Mouse (Mus musculus) thymus, postnatal 14 days (tissue): ENCODE measurements around the gene Ccdc162.
A peak's percentile ranks its signal among the peaks of the same experiment; 100 is the strongest.

ENCODE experiments used
- DNase-seq: peaks from one replicate; pipeline ENCODE4 v3.0.0; 2021

The Ccdc162 gene

DNA sequence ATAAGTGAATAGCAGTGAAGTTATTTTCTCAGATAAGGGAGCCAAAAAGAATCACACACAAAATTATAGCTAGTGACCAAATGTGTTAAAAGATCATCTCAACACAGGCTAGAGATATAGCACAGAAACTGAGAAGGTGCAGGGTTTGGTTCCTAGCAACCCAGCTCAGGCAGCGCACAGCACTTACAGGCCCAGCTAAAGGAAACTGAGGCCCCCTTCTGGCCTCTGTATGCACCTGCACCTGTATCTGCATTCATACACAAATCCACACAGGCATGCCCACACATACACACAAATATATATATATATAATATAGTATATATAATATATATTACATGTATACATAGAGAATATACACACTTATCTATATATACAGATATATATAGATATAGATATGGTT is 84.4 kb downstream of the Ccdc162 start:
- no peak for DNase-seq

DNA sequence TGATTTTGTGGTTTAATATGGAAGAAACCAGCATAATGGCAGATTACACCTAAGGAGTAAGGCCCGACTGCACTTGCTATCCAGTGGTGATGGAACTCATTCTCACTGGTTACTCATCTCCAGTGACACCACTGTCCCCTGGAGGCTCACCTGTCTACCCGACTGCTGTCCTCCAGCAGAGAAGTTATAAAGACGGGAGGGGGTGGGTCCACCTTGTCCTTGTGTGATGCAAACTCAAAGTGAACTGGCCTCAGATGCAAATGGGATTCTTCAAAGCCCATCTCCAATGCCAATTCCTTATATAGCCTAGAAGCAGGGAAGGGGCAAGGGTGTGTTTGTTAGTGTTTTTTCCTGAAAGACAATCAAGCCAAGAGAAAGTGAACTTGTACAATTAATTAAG is 89.4 kb downstream of the Ccdc162 start:
- no peak for DNase-seq

- DNase-seq: peak; percentile 69
Observed at GRCm38 (mm10) chr10:41619988-41620387, 96.4 kb downstream of the Ccdc162 start.

- peak; percentile 73 for DNase-seq
Observed at GRCm38 (mm10) chr10:41615487-41615886, 100.9 kb downstream of the Ccdc162 start.

DNA sequence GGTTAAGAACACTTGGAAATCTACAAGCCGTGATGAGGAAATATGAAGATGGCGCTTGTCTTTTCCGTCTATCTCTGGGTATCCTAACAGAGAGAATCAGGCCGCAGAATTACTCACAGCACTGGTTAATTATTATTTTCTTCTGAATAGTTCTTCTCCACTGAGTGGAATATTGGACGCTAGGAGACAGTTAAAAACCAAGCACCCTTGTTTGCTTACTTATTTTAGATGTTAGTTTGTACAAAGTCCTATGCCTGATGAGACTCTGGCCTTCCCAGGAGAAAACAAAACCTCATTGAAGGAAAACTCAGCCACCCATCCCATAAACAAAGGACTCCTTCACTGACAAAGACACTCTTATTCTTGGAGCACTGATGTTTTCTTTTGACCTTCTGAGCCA is 104.5 kb downstream of the Ccdc162 start:
- no peak for DNase-seq

DNA sequence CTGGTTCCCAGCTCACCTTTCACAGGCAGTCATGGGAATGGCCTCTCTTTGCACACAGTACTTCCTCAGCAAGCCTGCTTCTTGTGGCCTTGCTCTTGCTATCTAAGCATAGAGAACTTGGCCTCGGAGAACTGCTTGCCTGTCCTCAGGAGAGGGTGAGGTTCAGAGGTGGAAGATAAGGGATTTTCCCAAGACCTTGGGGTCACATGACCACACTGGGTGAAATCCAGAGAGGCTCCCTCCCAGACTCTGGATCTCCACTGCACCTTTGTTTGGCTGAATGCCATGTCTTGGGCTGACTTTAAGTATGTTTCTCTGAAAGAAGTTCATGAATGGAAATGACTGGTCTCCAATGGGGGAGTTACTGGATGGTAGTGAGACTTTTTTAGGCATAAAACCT is 107.0 kb downstream of the Ccdc162 start:
- DNase-seq: no peak

DNA sequence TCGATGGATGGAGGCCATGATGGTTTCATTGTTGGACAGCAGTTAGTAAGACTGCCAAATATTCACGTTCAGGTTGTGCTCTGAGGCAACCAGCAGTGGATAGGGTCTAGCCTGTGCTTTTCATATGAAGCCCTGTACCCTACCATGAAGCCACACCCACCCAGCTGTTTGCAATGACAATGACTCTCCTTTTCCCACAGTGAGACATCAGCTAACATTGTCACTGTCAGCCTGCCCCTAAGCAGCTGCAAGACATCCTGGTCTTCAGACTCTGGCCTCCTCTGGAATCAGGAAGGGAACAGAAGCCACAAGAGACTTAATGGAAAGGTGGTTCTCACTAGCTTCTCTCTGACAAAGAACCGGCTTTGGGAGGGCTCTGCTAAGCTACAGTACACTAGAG is 107.9 kb downstream of the Ccdc162 start:
- no peak for DNase-seq

DNA sequence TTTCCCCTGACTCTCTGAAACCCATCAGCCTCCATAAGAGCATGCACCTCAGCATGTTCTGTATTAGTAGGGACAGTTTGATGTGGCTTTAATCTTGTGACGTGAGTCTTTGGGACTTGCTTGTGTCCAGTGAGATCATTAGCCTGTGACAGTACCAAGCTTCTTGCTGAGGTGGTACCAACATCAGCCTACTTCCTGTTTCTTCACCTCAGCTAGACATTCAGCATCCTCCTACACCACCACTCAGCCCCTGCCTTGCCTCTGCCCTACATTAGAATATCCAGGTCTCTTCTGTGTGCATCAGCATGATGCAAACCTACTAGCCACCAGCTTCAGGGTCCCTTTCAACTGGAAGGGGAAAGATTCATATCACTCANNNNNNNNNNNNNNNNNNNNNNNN is 113.8 kb downstream of the Ccdc162 start:
- DNase-seq: peak; percentile 50

DNA sequence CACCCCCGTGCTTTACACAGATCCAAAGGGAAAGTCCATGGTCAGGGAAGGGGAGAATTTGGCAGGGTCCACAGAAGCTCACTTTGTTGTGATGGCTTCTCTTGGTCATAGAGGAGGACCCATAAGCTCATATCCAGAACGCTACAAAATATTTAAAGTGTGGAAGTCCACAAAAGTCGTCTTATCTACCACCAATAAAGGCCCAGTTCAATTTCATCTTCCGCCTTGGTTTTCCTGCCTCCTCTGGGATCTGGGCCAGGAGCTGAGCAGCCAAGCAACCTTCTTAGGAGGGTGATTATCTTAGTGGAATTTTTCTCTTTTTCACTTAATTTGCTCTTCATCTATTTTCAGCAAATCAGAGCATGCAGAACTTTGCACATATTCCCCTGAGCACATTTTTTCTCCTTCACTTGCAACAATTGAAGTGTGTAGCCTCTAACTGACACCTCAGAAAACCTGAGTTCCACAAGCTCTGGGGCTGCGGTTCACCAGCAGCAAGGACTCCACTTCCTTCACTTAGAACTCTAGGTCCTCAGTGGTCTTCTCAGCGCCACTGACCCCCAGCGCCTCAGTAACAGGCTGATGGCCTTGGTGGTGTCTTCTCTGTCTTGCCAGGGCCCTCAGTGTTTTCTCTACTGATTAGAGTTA is 114.4 kb downstream of the Ccdc162 start:
- no peak for DNase-seq

GRCm38 (mm10) chr10:41601302-41601701 is 115.1 kb downstream of the Ccdc162 start:
- DNase-seq: no peak

DNA sequence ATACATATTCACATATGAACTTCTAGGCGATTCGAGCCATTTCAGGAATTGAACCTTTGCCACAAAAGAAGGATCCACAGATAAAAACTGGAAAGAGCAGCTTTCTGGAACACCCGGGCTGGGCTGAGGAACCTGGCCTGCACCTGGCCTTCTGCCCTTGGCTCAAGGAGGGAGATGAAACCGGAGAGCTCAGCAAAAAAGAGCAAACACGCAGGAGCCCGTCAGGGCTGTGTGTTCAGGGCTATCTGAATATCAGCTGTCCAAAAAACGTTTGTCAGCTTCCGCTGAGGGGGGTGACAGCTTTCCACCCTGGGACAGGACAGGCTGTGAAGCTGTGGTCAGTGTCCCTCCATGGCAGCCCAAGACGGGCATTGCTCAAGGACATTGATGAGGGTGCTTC is 117.4 kb downstream of the Ccdc162 start:
- no peak for DNase-seq

DNA sequence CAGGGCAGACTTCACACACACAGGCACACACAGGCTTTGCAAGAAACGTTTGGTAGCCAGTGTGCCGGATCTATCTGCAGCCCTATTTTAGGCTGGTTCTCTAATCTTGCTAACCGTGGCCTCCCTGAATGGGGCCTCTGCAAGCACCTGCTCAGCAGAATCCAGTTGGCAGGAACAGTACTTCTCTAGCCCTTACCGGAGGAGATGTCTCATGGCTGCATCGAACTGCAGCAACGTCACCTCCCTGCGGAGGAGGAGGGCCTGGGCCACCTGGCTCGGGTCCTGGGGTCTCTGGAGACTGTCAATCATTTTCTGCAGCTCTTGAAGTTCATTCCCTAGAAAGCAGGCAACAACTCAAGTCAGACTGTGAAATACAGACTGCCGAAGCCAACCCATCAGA is 118.2 kb downstream of the Ccdc162 start:
- DNase-seq: peak; percentile 84

GRCm38 (mm10) chr10:41595550-41595949 is 120.9 kb downstream of the Ccdc162 start:
- peak; percentile 76 for DNase-seq

DNA sequence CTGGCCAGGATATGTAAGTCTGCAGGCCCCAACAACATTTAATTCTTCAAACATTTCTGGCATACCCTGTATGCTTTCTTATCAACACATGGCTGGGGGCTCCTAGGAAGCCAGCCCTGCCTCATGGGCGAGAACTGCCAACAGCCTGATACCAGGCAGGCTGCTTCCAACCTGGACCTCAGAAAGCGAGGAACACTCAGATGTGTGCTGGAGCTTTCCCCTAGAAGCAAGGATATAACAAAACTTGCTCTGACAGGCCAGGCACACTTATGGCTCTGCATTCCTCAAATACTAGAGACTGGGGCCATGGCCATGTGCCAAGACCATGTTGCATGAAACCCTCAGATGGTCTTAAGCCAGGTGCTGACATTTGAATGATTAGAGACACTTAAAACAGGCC is 121.5 kb downstream of the Ccdc162 start:
- no peak for DNase-seq

DNA sequence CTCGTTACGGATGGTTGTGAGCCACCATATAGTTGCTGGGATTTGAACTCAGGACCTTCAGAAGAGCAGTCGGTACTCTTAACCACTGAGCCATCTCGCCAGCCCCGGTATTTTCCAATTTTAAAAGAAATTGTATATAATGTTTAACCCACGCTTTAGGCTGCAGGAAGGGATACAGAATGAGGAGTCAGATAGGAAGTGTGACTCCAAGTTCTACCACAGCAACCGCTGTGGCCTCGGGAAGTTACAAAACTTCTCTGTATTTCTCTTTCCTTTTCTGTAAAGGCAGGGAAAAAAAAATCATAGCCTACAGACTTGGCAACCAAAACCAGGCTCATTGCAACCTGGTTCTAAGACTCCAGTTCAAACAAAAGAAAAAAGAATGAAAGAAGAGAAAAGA is 122.0 kb downstream of the Ccdc162 start:
- no peak for DNase-seq

GRCm38 (mm10) chr10:41588616-41589015 is 127.8 kb downstream of the Ccdc162 start:
- DNase-seq: no peak

DNA sequence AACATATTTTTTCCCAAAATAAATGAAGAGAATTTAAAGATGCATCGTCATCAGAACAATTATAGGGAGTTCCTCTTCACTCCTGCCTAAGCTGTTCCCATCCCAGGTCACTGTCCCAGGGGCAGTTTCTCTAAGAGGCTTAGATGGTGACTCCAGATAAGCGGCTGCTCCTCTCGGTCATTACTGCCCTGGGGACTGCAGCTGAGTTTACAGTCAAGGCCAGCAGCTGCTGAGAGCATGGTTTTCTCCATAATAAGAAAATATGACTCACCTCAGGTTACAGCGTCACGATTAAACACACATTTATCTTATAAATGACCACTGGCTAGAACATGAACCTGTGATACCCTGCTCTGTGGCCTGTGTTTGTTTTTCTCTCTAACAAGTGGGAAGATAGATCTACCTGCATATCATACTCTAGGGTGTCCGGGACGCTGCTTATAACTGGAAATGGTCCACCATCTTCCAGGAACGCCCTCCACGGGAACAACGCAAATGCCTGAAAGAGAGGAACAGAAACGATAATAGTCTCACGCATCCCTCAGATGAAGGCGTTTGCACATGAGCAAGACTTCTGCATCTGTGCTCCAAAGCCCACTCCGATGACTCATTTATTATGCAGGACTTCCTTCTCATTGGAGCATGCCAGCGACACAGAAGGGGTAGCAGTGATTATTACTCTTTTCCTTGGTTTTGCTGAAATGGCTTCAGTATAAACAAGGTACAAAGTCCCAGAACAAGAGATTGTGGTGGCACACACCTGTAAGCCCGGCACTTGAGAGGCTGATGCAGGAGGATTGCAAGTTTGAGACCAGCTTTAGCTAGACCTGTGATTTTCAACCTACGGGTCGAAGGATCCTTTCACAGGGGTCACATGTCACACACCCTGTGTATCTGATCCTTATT is 129.2 kb downstream of the Ccdc162 start:
- no peak for DNase-seq

GRCm38 (mm10) chr10:41583383-41583782 is 133.1 kb downstream of the Ccdc162 start:
- DNase-seq: no peak

- peak; percentile 66 for DNase-seq
Observed at GRCm38 (mm10) chr10:41582901-41583361, 133.5 kb downstream of the Ccdc162 start.

DNA sequence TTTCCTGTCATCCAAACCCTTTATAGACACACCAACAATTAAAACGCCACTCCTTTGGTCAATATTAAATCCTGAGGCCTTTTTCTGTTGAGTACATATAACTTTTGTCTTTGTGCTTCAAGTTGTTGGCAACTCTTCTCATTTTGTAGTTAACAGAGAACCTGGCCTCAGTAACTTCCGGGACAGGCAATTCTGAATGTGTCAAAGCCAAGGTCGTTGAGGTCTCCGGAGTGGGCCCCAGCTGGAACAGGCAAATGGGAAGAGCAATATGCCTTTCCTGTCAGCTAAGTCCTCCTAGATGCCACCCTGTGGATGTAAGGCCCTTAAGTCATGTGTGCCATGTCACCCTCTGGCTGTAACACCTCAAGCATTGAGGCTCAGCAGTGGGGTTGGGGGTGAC is 136.0 kb downstream of the Ccdc162 start:
- no peak for DNase-seq

- no peak for DNase-seq
Observed at GRCm38 (mm10) chr10:41578541-41578940, 137.9 kb downstream of the Ccdc162 start.

DNA sequence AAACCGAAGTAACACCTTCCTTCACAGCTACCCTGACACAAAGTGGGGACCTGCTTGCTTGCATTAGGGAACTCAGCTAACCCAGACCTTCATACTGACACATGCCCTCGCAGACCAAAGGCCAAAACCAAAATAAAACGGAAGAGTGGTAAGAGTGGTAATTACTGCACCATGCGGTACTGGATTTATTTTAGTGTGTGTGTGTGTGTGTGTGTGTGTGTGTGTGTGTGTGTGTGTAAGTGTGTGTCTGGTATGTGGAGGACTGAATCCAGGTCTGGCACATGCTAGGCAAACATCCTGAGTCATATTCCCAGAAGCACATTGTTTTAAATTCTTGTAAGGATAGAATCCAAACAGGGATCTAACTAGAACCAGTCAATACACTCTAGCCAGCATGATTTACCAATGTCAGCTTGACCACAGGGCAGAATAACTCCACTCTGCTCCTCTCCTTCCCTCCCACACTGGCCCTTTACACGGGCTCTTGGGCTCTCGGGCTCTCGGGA is 140.1 kb downstream of the Ccdc162 start:
- no peak for DNase-seq

GRCm38 (mm10) chr10:41575451-41576327 is 140.7 kb downstream of the Ccdc162 start:
- peak; percentile 64 for DNase-seq
